Mouse (Mus musculus) brown adipose tissue, adult 24 weeks (tissue): ENCODE results near the gene March9. TPM values are rescaled to one million over a fixed set of nuclear protein-coding genes. Genes with fewer than 3 reads are reported as not detected.

Source experiments
- H3K27ac ChIP-seq: fragments of 200-500 bp; replicated peaks from 2 replicates; pipeline ENCODE4 v1.5.1; 2012; ENCODE audit warnings: low read depth, mild to moderate bottlenecking, low read length
- H3K4me1 ChIP-seq: fragments of 200-500 bp; 2 replicates; pipeline ENCODE4 v1.6.1; 2012; ENCODE audit warnings: low read length, mixed read lengths; ENCODE audit not compliant: control insufficient read depth, insufficient read depth, insufficient read length
- H3K4me3 ChIP-seq: fragments of 200-500 bp; 2 replicates; pipeline ENCODE4 v1.5.1; 2012; ENCODE audit warnings: low read depth, mild to moderate bottlenecking, low read length, moderate library complexity; ENCODE audit not compliant: insufficient read depth
- polyA plus RNA-seq: library from polyadenylated mRNA; stranded (reverse); fragments of >200 nt; gene quantifications from 2 replicates; pipeline ENCODE4 v1.2.4, GENCODE M21; 2012; ENCODE audit not compliant: missing spikeins, insufficient read depth, insufficient read length

The March9 gene
- polyA plus RNA-seq, 1 experiment, result 0.79 TPM

- 0 out of 2 replicates have a peak, but pooled peaks cover 3% of the 10 kb centered on the region for H3K4me1 ChIP-seq
- peak within 1 kb of the TSS; percentile 96 for H3K4me3 ChIP-seq
- H3K27ac ChIP-seq, result no peak within 1 kb of the TSS
Measured at GRCm38 (mm10) chr10:127041274-127041766, 18.7 kb downstream of the March9 start, which contains the start of the genes Mettl1 and Eef1akmt3. Gene Mettl1 (plus strand): TSS chr10:127041414. Gene Eef1akmt3 (minus strand): TSS chr10:127041513.

DNA sequence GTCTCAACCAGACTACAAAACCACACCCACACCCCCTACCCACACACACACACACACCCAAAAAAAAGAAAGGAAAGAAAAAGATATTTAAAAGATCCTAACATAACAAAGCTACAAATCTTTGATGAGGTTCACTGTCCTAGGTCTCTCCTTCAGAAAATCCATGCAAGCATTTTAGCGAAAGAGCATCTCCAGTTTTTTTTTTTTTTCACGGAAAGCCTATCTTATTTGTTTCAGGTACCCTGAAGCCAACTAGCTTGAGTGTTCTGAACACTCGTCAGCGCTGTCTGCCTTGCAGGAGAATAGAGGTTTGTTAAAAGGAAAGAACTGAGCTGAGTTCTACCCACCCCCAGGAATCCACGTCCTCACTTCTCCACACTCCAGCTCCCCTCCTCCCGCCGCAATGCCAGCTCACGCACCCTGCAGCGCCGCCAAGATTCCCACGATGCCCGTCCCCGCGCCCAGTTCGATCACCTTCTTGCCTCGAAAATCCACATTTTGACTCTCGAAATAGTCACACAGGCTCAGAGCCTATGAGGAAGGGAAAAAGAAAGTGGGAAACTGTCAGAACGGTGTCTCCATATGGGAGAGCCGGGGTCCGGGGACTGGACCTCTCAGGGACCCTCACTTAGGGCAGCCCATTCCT, 19.3 kb downstream of the March9 start:
- H3K4me1 ChIP-seq, result 0 out of 2 replicates have a peak, but pooled peaks cover 3% of the 10 kb centered on the region
- no peak overlapping the region for H3K27ac ChIP-seq
- H3K4me3 ChIP-seq, result peak overlapping the region; percentile 96

DNA sequence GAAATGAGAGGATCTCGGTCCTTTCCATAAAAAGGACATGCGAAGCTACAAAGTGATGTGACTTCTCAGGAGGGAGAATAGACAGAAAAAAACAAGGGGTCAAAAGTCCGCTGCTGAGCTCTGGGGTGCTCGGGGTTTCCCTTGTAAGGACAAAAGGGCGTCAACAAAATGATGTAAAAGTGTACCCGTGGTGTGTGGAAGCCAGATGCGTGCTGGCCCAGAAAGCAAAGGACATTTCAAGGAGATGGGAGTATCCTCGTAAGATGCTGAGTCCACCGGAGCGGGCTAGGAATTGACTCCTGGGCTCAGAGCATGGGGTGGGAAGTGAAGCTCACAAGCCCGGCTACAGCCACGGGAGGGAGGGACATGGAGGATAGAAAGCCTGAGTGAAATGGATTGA, 22.3 kb downstream of the March9 start:
- no peak overlapping the region for H3K4me3 ChIP-seq
- 0 out of 2 replicates have a peak, but pooled peaks cover 3% of the 10 kb centered on the region for H3K4me1 ChIP-seq
- H3K27ac ChIP-seq, result no peak overlapping the region

DNA sequence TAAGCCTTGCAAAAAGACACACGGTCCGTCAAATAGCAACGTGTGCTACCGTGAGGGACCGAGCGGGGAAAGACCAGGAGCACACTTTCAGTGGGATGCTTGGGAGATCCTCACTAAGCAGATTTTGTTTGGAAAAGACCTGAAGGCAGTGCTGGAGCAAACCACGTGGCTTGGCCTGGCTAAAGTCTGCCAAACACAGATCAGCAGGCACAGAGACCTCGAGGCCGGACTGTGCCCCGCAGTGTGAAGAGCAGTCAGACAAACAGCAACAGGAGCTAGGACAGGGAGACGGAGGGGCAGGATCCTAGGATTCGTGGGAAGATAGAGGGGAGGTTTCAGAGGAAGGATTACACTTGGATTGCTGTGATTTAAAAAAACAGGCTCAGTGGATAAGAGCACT, 23.7 kb downstream of the March9 start:
- no peak overlapping the region for H3K27ac ChIP-seq
- H3K4me1 ChIP-seq, result 0 out of 2 replicates have a peak, but pooled peaks cover 3% of the 10 kb centered on the region
- H3K4me3 ChIP-seq, result no peak overlapping the region

- Histone ChIP-seq H3K4me1 (no peaks in the 10 kb centered on the region), H3K27ac (no peak overlapping the region), H3K4me3 (no peak overlapping the region)
Measured at GRCm38 (mm10) chr10:127033301-127033741, 26.7 kb downstream of the March9 start.

DNA sequence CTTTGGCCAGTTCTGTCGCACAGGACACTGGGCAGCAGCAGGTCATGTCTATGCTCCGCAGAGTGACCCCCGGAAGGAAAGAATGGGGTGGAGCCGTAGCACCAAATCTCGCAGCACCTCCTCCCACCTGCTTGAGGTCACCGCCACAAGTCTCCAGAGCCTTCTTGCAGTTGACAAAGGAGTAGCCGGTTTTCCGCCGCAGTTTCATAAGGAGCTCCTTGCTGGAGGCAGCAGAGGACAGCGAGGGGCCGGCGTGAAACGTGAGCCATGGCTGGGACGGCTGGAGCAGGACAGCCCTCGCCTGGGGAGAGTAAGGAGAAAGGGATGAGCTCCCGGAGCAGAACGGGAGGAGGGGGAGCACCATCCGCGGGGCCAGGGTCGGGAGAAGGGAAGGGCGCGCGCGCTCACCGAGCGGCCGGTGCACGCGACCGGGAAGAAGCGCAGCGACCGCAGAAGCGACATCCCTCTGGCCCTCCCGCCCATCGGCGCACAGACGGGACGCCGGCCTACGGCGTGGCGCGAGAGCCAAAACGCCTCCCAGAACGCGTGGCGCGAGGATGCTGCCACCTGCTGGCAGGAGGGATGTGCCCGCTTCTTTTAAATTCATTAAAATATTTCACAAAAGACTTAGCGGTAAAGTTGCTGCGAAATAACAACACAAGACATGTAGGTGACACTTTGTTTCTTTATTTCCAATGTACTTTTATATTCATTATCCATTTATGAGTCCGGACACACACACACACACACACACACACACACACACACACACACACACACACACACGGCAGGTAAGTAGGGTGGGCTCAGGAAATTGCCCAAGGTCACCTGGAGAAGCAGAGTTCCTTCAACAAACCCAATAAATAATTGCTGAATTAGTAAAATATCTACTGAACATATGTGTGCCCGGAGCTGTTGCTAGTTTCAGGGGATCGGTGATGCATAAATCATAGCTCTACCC, 29.4 kb downstream of the March9 start, which contains the start of gene Tsfm:
Gene Tsfm (minus strand): TSS at position 505 of the 961 bp plus-strand sequence.
- peak within 1 kb of the TSS; percentile 47 for H3K27ac ChIP-seq
- H3K4me1 ChIP-seq, result no peaks in the 10 kb centered on the region
- H3K4me3 ChIP-seq, result peak within 1 kb of the TSS; percentile 82

DNA sequence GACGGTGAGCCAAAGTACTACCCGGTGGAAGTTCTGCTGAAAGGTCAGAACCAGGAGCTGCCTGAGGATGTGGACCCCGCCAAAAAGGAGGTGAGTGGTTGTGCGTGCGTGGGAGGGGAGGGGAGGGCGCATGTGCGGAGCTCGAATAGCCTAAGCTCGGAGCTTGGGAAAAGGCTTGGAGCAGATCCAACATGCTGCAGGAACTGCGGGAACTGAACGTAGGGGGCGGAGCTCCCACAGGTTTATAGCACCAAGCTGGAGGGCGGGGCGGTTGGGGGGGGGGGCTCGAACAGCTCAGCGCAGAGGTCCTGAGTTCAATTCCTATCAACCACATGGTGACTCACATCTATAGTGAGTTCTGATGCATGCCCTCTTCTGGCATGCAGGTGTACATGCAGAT, 41.6 kb downstream of the March9 start:
- Histone ChIP-seq H3K27ac (no peak overlapping the region), H3K4me3 (no peak overlapping the region), H3K4me1 (peaks cover 2% of the 10 kb centered on the region; the same call in 1 of the 2 replicates)

- Histone ChIP-seq H3K4me1 (no peaks in the 10 kb centered on the region), H3K4me3 (no peak overlapping the region), H3K27ac (no peak overlapping the region)
Measured at GRCm38 (mm10) chr10:127017071-127017470, 42.9 kb downstream of the March9 start.

DNA sequence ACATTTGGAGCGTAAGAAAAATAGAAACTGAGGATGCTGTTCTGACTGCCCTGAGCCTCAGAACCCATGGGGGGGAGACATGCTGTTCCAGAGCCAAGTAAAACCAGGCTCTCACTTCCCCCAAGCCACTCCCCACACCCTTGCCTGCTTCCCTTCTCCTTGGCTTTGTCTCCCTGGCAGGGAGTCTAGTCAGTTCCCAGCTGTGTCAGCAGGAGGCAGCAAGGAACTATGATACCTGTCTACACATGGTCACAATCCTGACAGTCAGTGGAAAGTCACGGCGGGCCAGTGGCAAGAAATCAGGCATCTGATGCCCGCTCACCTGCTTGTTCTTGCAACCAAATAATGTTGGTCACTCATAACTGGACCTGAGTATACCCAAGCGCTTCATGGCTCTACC, 43.5 kb downstream of the March9 start:
- Histone ChIP-seq H3K4me3 (no peak overlapping the region), H3K27ac (no peak overlapping the region), H3K4me1 (no peaks in the 10 kb centered on the region)

Other genes with a start within 250 kb of the March9 start
- gene Atp23, start 158.8 kb downstream of the March9 start, polyA plus RNA-seq, result 4.1 and 6.9 TPM in 2 replicates
- gene Ctdsp2, start 81.5 kb downstream of the March9 start, polyA plus RNA-seq, result 42.7 and 48.6 TPM in 2 replicates
- not detected in 2 replicates for gene Avil, start 59.5 kb downstream of the March9 start, polyA plus RNA-seq
- gene Tsfm, start 29.3 kb downstream of the March9 start, polyA plus RNA-seq, result 67.3 and 73.2 TPM in 2 replicates
- 6.0 and 10.4 TPM in 2 replicates for gene Mettl1, start 18.8 kb downstream of the March9 start, polyA plus RNA-seq
- gene Eef1akmt3, start 18.7 kb downstream of the March9 start, polyA plus RNA-seq, result not detected in 2 replicates
- not detected in 2 replicates for gene Cyp27b1, start 11.9 kb downstream of the March9 start, polyA plus RNA-seq
- 76.7 and 92.9 TPM in 2 replicates for gene Cdk4, start 3.4 kb upstream of the March9 start, polyA plus RNA-seq
- gene Tspan31, start 10.1 kb upstream of the March9 start, polyA plus RNA-seq, result 56.7 and 71.6 TPM in 2 replicates
- 0.48 and 1.5 TPM in 2 replicates for gene Agap2, start 15.1 kb upstream of the March9 start, polyA plus RNA-seq
- 35.8 and 42.4 TPM in 2 replicates for gene Os9, start 60.9 kb upstream of the March9 start, polyA plus RNA-seq
- gene B4galnt1, start 105.0 kb upstream of the March9 start, polyA plus RNA-seq, result 0.95 and 1.8 TPM in 2 replicates
- gene Slc26a10, start 120.5 kb upstream of the March9 start, polyA plus RNA-seq, result 1.0 and 4.8 TPM in 2 replicates
- gene Arhgef25, start 129.9 kb upstream of the March9 start, polyA plus RNA-seq, result 2.0 and 4.0 TPM in 2 replicates
- 5.0 and 5.8 TPM in 2 replicates for gene Dtx3, start 135.5 kb upstream of the March9 start, polyA plus RNA-seq
- gene Pip4k2c, start 151.4 kb upstream of the March9 start, polyA plus RNA-seq, result 15.4 and 18.5 TPM in 2 replicates
- gene Kif5a, start 203.2 kb upstream of the March9 start, polyA plus RNA-seq, result 0.99 and 2.2 TPM in 2 replicates
- gene Dctn2, start 206.2 kb upstream of the March9 start, polyA plus RNA-seq, result 100 and 102 TPM in 2 replicates
- 15.9 and 18.4 TPM in 2 replicates for gene Mbd6, start 228.8 kb upstream of the March9 start, polyA plus RNA-seq